ENCODE assay signal across 8 mouse cellular contexts in the genomic region with DNA sequence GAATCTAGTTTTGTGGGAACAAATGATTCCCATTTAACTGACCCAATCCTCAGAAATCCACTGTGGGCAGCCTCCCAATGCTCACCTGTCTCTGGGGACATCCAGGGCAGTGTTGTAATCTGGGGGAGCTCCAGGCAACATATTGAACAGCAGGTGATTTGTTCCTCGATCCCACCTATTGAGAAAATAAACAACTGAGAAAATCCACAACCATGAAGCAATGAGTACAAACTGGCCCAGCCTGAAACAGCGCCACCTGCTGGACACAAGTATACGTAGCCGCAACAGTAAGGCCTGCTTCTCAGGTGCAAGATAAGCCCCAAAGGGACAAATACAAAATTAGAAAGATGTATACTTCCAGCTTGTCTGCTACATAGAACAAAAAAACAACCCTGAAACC. TPM values are rescaled to one million over a fixed set of nuclear protein-coding genes. Genes with fewer than 3 reads are reported as not detected.
A peak's percentile ranks its signal among the peaks of the same experiment; 100 is the strongest.
DNase-seq lines count a peak whose midpoint lies in the region; ATAC-seq and TF ChIP-seq lines count a peak whose summit lies in the region.

No protein-coding gene starts in this region.

- no peak overlapping the region for H3K9ac ChIP-seq in liver, embryonic 12.5 days
- H3K9ac ChIP-seq in liver, embryonic 11.5 days (ENCODE audit: low read depth, low read length) = no peak overlapping the region

- peaks cover 57% of the 10 kb centered on the region for H3K36me3 ChIP-seq in liver, embryonic 12.5 days
- H3K36me3 ChIP-seq in liver, embryonic 11.5 days (ENCODE audit: control insufficient read depth, insufficient read depth, low read length) = peaks cover 11% of the 10 kb centered on the region; the same call in 1 of the 2 replicates
- H3K36me3 ChIP-seq in small intestine, adult 2 months (ENCODE audit: control insufficient read depth, insufficient read depth, low read length) = peaks cover 15% of the 10 kb centered on the region

- no peak overlapping the region for H3K4me2 ChIP-seq in liver, embryonic 12.5 days
- H3K4me2 ChIP-seq in liver, embryonic 11.5 days = no peak overlapping the region

- peak; percentile 65 for DNase-seq in cerebellum, adult 11 months
- DNase-seq in liver = peak; percentile 72
- peak; percentile 50 for DNase-seq in liver, embryonic 11.5 days (ENCODE audit: low spot score)

- H3K27ac ChIP-seq in liver, embryonic 12.5 days = no peak overlapping the region
- H3K27ac ChIP-seq in bone marrow macrophage, adult 2 months (ENCODE audit: insufficient read depth, low read depth, low read length) = no peak overlapping the region
- H3K27ac ChIP-seq in embryonic fibroblast, embryonic 13.5 days (ENCODE audit: insufficient read depth, low read length) = no peak overlapping the region
- no peak overlapping the region for H3K27ac ChIP-seq in liver, embryonic 11.5 days (ENCODE audit: low read depth, low read length)
- H3K27ac ChIP-seq in small intestine, adult 2 months (ENCODE audit: insufficient read depth, low read depth, low read length) = no peak overlapping the region

- 26% methylated on average over 4 of the region's 4 CpGs for WGBS in liver, embryonic 12.5 days (ENCODE audit: insufficient replicate concordance)
- WGBS in liver, embryonic 11.5 days = 28% methylated on average over 4 of the region's 4 CpGs
- 25% methylated on average over 4 of the region's 4 CpGs for WGBS in small intestine, adult 2 months

- H3K4me3 ChIP-seq in liver, embryonic 12.5 days = no peak overlapping the region
- H3K4me3 ChIP-seq in bone marrow macrophage, adult 2 months (ENCODE audit: insufficient read depth, low read length) = no peak overlapping the region
- no peak overlapping the region for H3K4me3 ChIP-seq in embryonic fibroblast, embryonic 13.5 days (ENCODE audit: insufficient read depth, low read length)
- no peak overlapping the region for H3K4me3 ChIP-seq in liver, embryonic 11.5 days (ENCODE audit: low read depth, low read length)
- H3K4me3 ChIP-seq in small intestine, adult 2 months (ENCODE audit: low read depth, low read length) = no peak overlapping the region

- no peak for ATAC-seq in cerebellum, adult (ENCODE audit: insufficient number of reproducible peaks, low FRiP score, low TSS enrichment)
- ATAC-seq in liver, embryonic 12.5 days = no peak
- ATAC-seq in liver, embryonic 11.5 days (replicated peaks; ENCODE audit: low FRiP score) = 0 out of 2 replicates have a peak, but pooled peaks have one; percentile 44

- no peaks in the 10 kb centered on the region for H3K9me3 ChIP-seq in liver, embryonic 12.5 days (replicated peaks)
- no peaks in the 10 kb centered on the region for H3K9me3 ChIP-seq in liver, embryonic 11.5 days (ENCODE audit: control insufficient read depth, low read length)

- H3K4me1 ChIP-seq in liver, embryonic 12.5 days = no peaks in the 10 kb centered on the region
- H3K4me1 ChIP-seq in bone marrow macrophage, adult 2 months (ENCODE audit: control insufficient read depth, insufficient read depth, low read length) = no peaks in the 10 kb centered on the region
- no peaks in the 10 kb centered on the region for H3K4me1 ChIP-seq in embryonic fibroblast, embryonic 13.5 days (ENCODE audit: control insufficient read depth, insufficient read depth, low read length)
- no peaks in the 10 kb centered on the region for H3K4me1 ChIP-seq in liver, embryonic 11.5 days (replicated peaks; ENCODE audit: control insufficient read depth, insufficient read depth, low read length)
- H3K4me1 ChIP-seq in small intestine, adult 2 months (ENCODE audit: control insufficient read depth, insufficient read depth, insufficient read length, low read length) = no peaks in the 10 kb centered on the region; the same call in 1 of the 2 replicates

- no peaks in the 10 kb centered on the region for H3K27me3 ChIP-seq in liver, embryonic 12.5 days (replicated peaks)
- no peaks in the 10 kb centered on the region for H3K27me3 ChIP-seq in liver, embryonic 11.5 days (replicated peaks; ENCODE audit: control insufficient read depth, insufficient read depth, low read length)
- H3K27me3 ChIP-seq in small intestine, adult 2 months (ENCODE audit: control insufficient read depth, insufficient read depth, low read length) = no peaks in the 10 kb centered on the region

- TF ChIP-seq CTCF in bone marrow macrophage, adult 2 months (IDR thresholded peaks at IDR 0.05; ENCODE audit: low read depth, low read length) = peak; percentile 94
- peak; percentile 90; the same call in 1 of the 2 replicates for TF ChIP-seq CTCF in embryonic fibroblast, embryonic 13.5 days (IDR thresholded peaks at IDR 0.05; ENCODE audit: borderline replicate concordance, insufficient read depth, low read length)
- TF ChIP-seq CTCF in small intestine, adult 2 months (IDR thresholded peaks at IDR 0.05; ENCODE audit: extremely low read depth, insufficient read length, insufficient replicate concordance, low read depth, low read length) = peak; percentile 91; the same call in 1 of the 2 replicates

- TF ChIP-seq POLR2A in bone marrow macrophage, adult 2 months (IDR thresholded peaks at IDR 0.05; ENCODE audit: borderline replicate concordance, low read depth, low read length) = no peak
- no peak for TF ChIP-seq POLR2A in embryonic fibroblast, embryonic 13.5 days (IDR thresholded peaks at IDR 0.05; ENCODE audit: low read depth, low read length)
- TF ChIP-seq POLR2A in small intestine, adult 2 months (IDR thresholded peaks at IDR 0.05; ENCODE audit: low read depth, low read length) = no peak

RNA-seq across cellular contexts. Expression of a gene that starts 10.6 kb away (rescaled TPM):
- 43.9 and 47.0 TPM in 2 replicates for polyA plus RNA-seq in liver, embryonic 12.5 days (2016; fragmentation: Nextera tagmentation; extraction: Ambion mirVana)
- polyA plus RNA-seq in bone marrow macrophage, adult 2 months (2012; ENCODE audit: insufficient read depth, insufficient read length, missing spikeins) = 33.1 and 43.7 TPM in 2 replicates
- polyA plus RNA-seq in embryonic fibroblast, embryonic 13.5 days (2011; ENCODE audit: insufficient read length, low read depth, missing spikeins) = 116 and 118 TPM in 2 replicates
- polyA plus RNA-seq in liver, embryonic 11.5 days (2014; fragmentation: Nextera tagmentation; extraction: Ambion mirVana) = 68.0 and 72.0 TPM in 2 replicates
- 15.7 and 28.6 TPM in 2 replicates for polyA plus RNA-seq in small intestine, adult 2 months (2012; rRNA removed)

RNA-seq across cellular contexts. Expression of a gene that starts 37.9 kb away (rescaled TPM):
- polyA plus RNA-seq in liver, embryonic 12.5 days (2016; fragmentation: Nextera tagmentation; extraction: Ambion mirVana) = 1.4 and 2.3 TPM in 2 replicates
- polyA plus RNA-seq in bone marrow macrophage, adult 2 months (2012; ENCODE audit: insufficient read depth, insufficient read length, missing spikeins) = 19.1 and 26.1 TPM in 2 replicates
- polyA plus RNA-seq in embryonic fibroblast, embryonic 13.5 days (2011; ENCODE audit: insufficient read length, low read depth, missing spikeins) = 5.3 and 8.1 TPM in 2 replicates
- 3.3 and 4.8 TPM in 2 replicates for polyA plus RNA-seq in liver, embryonic 11.5 days (2014; fragmentation: Nextera tagmentation; extraction: Ambion mirVana)
- 4.6 and 6.2 TPM in 2 replicates for polyA plus RNA-seq in small intestine, adult 2 months (2012; rRNA removed)

RNA-seq across cellular contexts. Expression of a gene that starts 57.1 kb away (rescaled TPM):
- not detected in 2 replicates for polyA plus RNA-seq in liver, embryonic 12.5 days (2016; fragmentation: Nextera tagmentation; extraction: Ambion mirVana)
- not detected in 2 replicates for polyA plus RNA-seq in bone marrow macrophage, adult 2 months (2012; ENCODE audit: insufficient read depth, insufficient read length, missing spikeins)
- not detected in 2 replicates for polyA plus RNA-seq in embryonic fibroblast, embryonic 13.5 days (2011; ENCODE audit: insufficient read length, low read depth, missing spikeins)
- polyA plus RNA-seq in liver, embryonic 11.5 days (2014; fragmentation: Nextera tagmentation; extraction: Ambion mirVana) = not detected in 2 replicates
- not detected in 2 replicates for polyA plus RNA-seq in small intestine, adult 2 months (2012; rRNA removed)
